Mouse (Mus musculus): ENCODE results near the gene Med23. TPM values are rescaled to one million over a fixed set of nuclear protein-coding genes. Genes with fewer than 3 reads are reported as not detected.

The Med23 gene
- polyA plus RNA-seq, 1 experiment from 2014 or later: 18.3 TPM

GRCm38 (mm10) chr10:24826130-24826529 is 43.7 kb upstream of the Med23 start:
- H3K9ac ChIP-seq (ENCODE audit: low read length): no peak overlapping the region
- 15% methylated on average over 6 of the region's 6 CpGs for WGBS
- no peak for ATAC-seq (ENCODE audit: insufficient number of reproducible peaks, insufficient read depth, low FRiP score, low read depth)

GRCm38 (mm10) chr10:24828136-24828535 is 41.6 kb upstream of the Med23 start:
- Histone ChIP-seq H3K27me3 (ENCODE audit: control insufficient read depth, insufficient read depth, low read length) (no peaks in the 10 kb centered on the region), H3K9me3 (ENCODE audit: control insufficient read depth, low read length) (no peaks in the 10 kb centered on the region), H3K9ac (ENCODE audit: low read length) (no peak overlapping the region), H3K4me3 (ENCODE audit: control insufficient read depth in 1 of 2, insufficient read depth in 1 of 2, low read depth in 1 of 2, low read length in 2 of 2) (no peak overlapping the region), H3K27ac (replicated peaks in 1 of 2; ENCODE audit: control insufficient read depth in 1 of 2, insufficient read depth in 1 of 2, low read depth in 2 of 2, low read length in 2 of 2) (no peak overlapping the region), H3K4me2 (ENCODE audit: low read length) (no peak overlapping the region), H3K4me1 (ENCODE audit: control insufficient read depth in 2 of 2, insufficient read depth in 2 of 2, low read length in 2 of 2) (peaks cover 0 to 2% of the 10 kb centered on the region in 2 experiments; a peak in 2 of 4 replicates), H3K36me3 (ENCODE audit: control insufficient read depth, insufficient read depth, low read length) (no peaks in the 10 kb centered on the region)
- ATAC-seq (ENCODE audit: insufficient number of reproducible peaks, insufficient read depth, low FRiP score, low read depth): no peak
- WGBS: 81% methylated on average over 4 of the region's 4 CpGs

More at GRCm38 (mm10) chr10:24826130-24826529, 43.7 kb upstream of the Med23 start:
- Histone ChIP-seq H3K27me3 (ENCODE audit: control insufficient read depth, insufficient read depth, low read length) (no peaks in the 10 kb centered on the region), H3K4me2 (ENCODE audit: low read length) (no peak overlapping the region), H3K27ac (replicated peaks in 1 of 2; ENCODE audit: control insufficient read depth in 1 of 2, insufficient read depth in 1 of 2, low read depth in 2 of 2, low read length in 2 of 2) (no peak overlapping the region; a peak in 1 of 4 replicates), H3K4me1 (ENCODE audit: control insufficient read depth in 2 of 2, insufficient read depth in 2 of 2, low read length in 2 of 2) (peaks cover 0 to 2% of the 10 kb centered on the region in 2 experiments; a peak in 2 of 4 replicates), H3K4me3 (ENCODE audit: control insufficient read depth in 1 of 2, insufficient read depth in 1 of 2, low read depth in 1 of 2, low read length in 2 of 2) (no peak overlapping the region), H3K9me3 (ENCODE audit: control insufficient read depth, low read length) (no peaks in the 10 kb centered on the region), H3K36me3 (ENCODE audit: control insufficient read depth, insufficient read depth, low read length) (no peaks in the 10 kb centered on the region)

GRCm38 (mm10) chr10:24830448-24830847 is 39.3 kb upstream of the Med23 start:
- H3K36me3 ChIP-seq (ENCODE audit: control insufficient read depth, insufficient read depth, low read length): no peaks in the 10 kb centered on the region
- H3K27me3 ChIP-seq (ENCODE audit: control insufficient read depth, insufficient read depth, low read length): no peaks in the 10 kb centered on the region
- peaks cover 4 to 7% of the 10 kb centered on the region in 2 experiments; a peak in 3 of 4 replicates for H3K4me1 ChIP-seq (ENCODE audit: control insufficient read depth in 2 of 2, insufficient read depth in 2 of 2, low read length in 2 of 2)
- H3K4me3 ChIP-seq (ENCODE audit: control insufficient read depth in 1 of 2, insufficient read depth in 1 of 2, low read depth in 1 of 2, low read length in 2 of 2): no peak overlapping the region
- H3K9ac ChIP-seq (ENCODE audit: low read length): no peak overlapping the region
- H3K9me3 ChIP-seq (ENCODE audit: control insufficient read depth, low read length): no peaks in the 10 kb centered on the region
- no peak overlapping the region for H3K4me2 ChIP-seq (ENCODE audit: low read length)
- ATAC-seq (ENCODE audit: insufficient number of reproducible peaks, insufficient read depth, low FRiP score, low read depth): no peak
- 76% methylated on average over 5 of the region's 5 CpGs for WGBS
- no peak overlapping the region for H3K27ac ChIP-seq (replicated peaks in 1 of 2; ENCODE audit: control insufficient read depth in 1 of 2, insufficient read depth in 1 of 2, low read depth in 2 of 2, low read length in 2 of 2)

- WGBS: 66% methylated on average over 14 of the region's 15 CpGs
- Histone ChIP-seq H3K4me3 (ENCODE audit: control insufficient read depth in 1 of 2, insufficient read depth in 1 of 2, low read depth in 1 of 2, low read length in 2 of 2) (no peak overlapping the region), H3K36me3 (ENCODE audit: control insufficient read depth, insufficient read depth, low read length) (no peaks in the 10 kb centered on the region), H3K4me2 (ENCODE audit: low read length) (no peak overlapping the region), H3K9ac (ENCODE audit: low read length) (no peak overlapping the region), H3K4me1 (ENCODE audit: control insufficient read depth in 2 of 2, insufficient read depth in 2 of 2, low read length in 2 of 2) (peaks cover 6 to 12% of the 10 kb centered on the region in 2 experiments; a peak in 3 of 4 replicates), H3K27me3 (ENCODE audit: control insufficient read depth, insufficient read depth, low read length) (no peaks in the 10 kb centered on the region), H3K9me3 (ENCODE audit: control insufficient read depth, low read length) (no peaks in the 10 kb centered on the region), H3K27ac (replicated peaks in 1 of 2; ENCODE audit: control insufficient read depth in 1 of 2, insufficient read depth in 1 of 2, low read depth in 2 of 2, low read length in 2 of 2) (no peak overlapping the region)
- ATAC-seq (ENCODE audit: insufficient number of reproducible peaks, insufficient read depth, low FRiP score, low read depth): no peak
Observed at GRCm38 (mm10) chr10:24831377-24832095, 38.2 kb upstream of the Med23 start.

- ATAC-seq (ENCODE audit: insufficient number of reproducible peaks, insufficient read depth, low FRiP score, low read depth): no peak
- Histone ChIP-seq H3K4me3 (ENCODE audit: control insufficient read depth in 1 of 2, insufficient read depth in 1 of 2, low read depth in 1 of 2, low read length in 2 of 2) (no peak overlapping the region), H3K27ac (replicated peaks in 1 of 2; ENCODE audit: control insufficient read depth in 1 of 2, insufficient read depth in 1 of 2, low read depth in 2 of 2, low read length in 2 of 2) (no peak overlapping the region), H3K9ac (ENCODE audit: low read length) (no peak overlapping the region), H3K36me3 (ENCODE audit: control insufficient read depth, insufficient read depth, low read length) (no peaks in the 10 kb centered on the region), H3K4me1 (ENCODE audit: control insufficient read depth in 2 of 2, insufficient read depth in 2 of 2, low read length in 2 of 2) (peaks cover 6 to 14% of the 10 kb centered on the region in 2 experiments; a peak in 3 of 4 replicates), H3K4me2 (ENCODE audit: low read length) (no peak overlapping the region), H3K27me3 (ENCODE audit: control insufficient read depth, insufficient read depth, low read length) (no peaks in the 10 kb centered on the region), H3K9me3 (ENCODE audit: control insufficient read depth, low read length) (no peaks in the 10 kb centered on the region)
- 85% methylated on average over 9 of the region's 9 CpGs for WGBS
Observed at GRCm38 (mm10) chr10:24832306-24832705, 37.5 kb upstream of the Med23 start.

- peak overlapping the region; percentile 53 for H3K4me2 ChIP-seq (ENCODE audit: low read length)
Observed at GRCm38 (mm10) chr10:24834634-24835371, 35.0 kb upstream of the Med23 start.

GRCm38 (mm10) chr10:24835702-24836342 is 34.0 kb upstream of the Med23 start:
- H3K4me3 ChIP-seq (ENCODE audit: control insufficient read depth in 1 of 2, insufficient read depth in 1 of 2, low read depth in 1 of 2, low read length in 2 of 2): peak overlapping the region in 1 of 2 experiments; percentile 6; a peak in 2 of 4 replicates
- H3K4me1 ChIP-seq (ENCODE audit: control insufficient read depth in 2 of 2, insufficient read depth in 2 of 2, low read length in 2 of 2): peaks cover 6 to 14% of the 10 kb centered on the region in 2 experiments; a peak in 3 of 4 replicates
- no peaks in the 10 kb centered on the region; the same call in 1 of the 2 replicates for H3K9me3 ChIP-seq (ENCODE audit: control insufficient read depth, low read length)
- no peak for ATAC-seq (ENCODE audit: insufficient number of reproducible peaks, insufficient read depth, low FRiP score, low read depth)
- H3K9ac ChIP-seq (ENCODE audit: low read length): peak overlapping the region; percentile 16; the same call in 1 of the 2 replicates
- 26% methylated on average over 12 of the region's 12 CpGs for WGBS
- H3K4me2 ChIP-seq (ENCODE audit: low read length): peak overlapping the region; percentile 53
- H3K36me3 ChIP-seq (ENCODE audit: control insufficient read depth, insufficient read depth, low read length): no peaks in the 10 kb centered on the region
- peak overlapping the region; percentile 2 to 8; a peak in 1 of 4 replicates for H3K27ac ChIP-seq (replicated peaks in 1 of 2; ENCODE audit: control insufficient read depth in 1 of 2, insufficient read depth in 1 of 2, low read depth in 2 of 2, low read length in 2 of 2)
- H3K27me3 ChIP-seq (ENCODE audit: control insufficient read depth, insufficient read depth, low read length): no peaks in the 10 kb centered on the region

More at GRCm38 (mm10) chr10:24834634-24835371, 35.0 kb upstream of the Med23 start:
- Histone ChIP-seq H3K36me3 (ENCODE audit: control insufficient read depth, insufficient read depth, low read length) (no peaks in the 10 kb centered on the region), H3K4me1 (ENCODE audit: control insufficient read depth in 2 of 2, insufficient read depth in 2 of 2, low read length in 2 of 2) (peaks cover 6 to 14% of the 10 kb centered on the region in 2 experiments; a peak in 3 of 4 replicates), H3K27me3 (ENCODE audit: control insufficient read depth, insufficient read depth, low read length) (no peaks in the 10 kb centered on the region), H3K4me3 (ENCODE audit: control insufficient read depth in 1 of 2, insufficient read depth in 1 of 2, low read depth in 1 of 2, low read length in 2 of 2) (no peak overlapping the region; a peak in 1 of 4 replicates), H3K9ac (ENCODE audit: low read length) (no peak overlapping the region), H3K9me3 (ENCODE audit: control insufficient read depth, low read length) (no peaks in the 10 kb centered on the region; the same call in 1 of the 2 replicates), H3K27ac (replicated peaks in 1 of 2; ENCODE audit: control insufficient read depth in 1 of 2, insufficient read depth in 1 of 2, low read depth in 2 of 2, low read length in 2 of 2) (no peak overlapping the region)
- no peak for ATAC-seq (ENCODE audit: insufficient number of reproducible peaks, insufficient read depth, low FRiP score, low read depth)
- 18% methylated on average over 4 of the region's 4 CpGs for WGBS
